Mouse (Mus musculus) liver, embryonic 11.5 days (tissue): ENCODE measurements around the gene Atp6v1b1. TPM values are rescaled to one million over a fixed set of nuclear protein-coding genes. Genes with fewer than 3 reads are reported as not detected.

Source experiments
- ATAC-seq: fragments of 200-750 bp; cut with Nextera tagmentation; replicated peaks from 2 replicates; pipeline ENCODE4 v1.8.0; 2017; ENCODE audit warnings: moderate number of reproducible peaks, mild to moderate bottlenecking, moderate TSS enrichment, moderate library complexity; ENCODE audit not compliant: low FRiP score
- DNase-seq: peaks from one replicate; pipeline ENCODE4 v3.0.0-alpha.2; 2017; ENCODE audit warnings: low spot score
- H3K27ac ChIP-seq: fragments of 300-500 bp; sonication (generic); 2 replicates; pipeline ENCODE4 v1.5.1; 2014; ENCODE audit warnings: mild to moderate bottlenecking, low read depth, low read length, control low read depth
- H3K27me3 ChIP-seq: fragments of 300-500 bp; sonication (generic); replicated peaks from 2 replicates; pipeline ENCODE4 v1.6.1; 2014; ENCODE audit warnings: low read length, mixed read lengths; ENCODE audit not compliant: control insufficient read depth, insufficient read depth
- H3K36me3 ChIP-seq: fragments of 300-500 bp; sonication (generic); 2 replicates; pipeline ENCODE4 v1.6.1; 2014; ENCODE audit warnings: mild to moderate bottlenecking, low read length, moderate library complexity, mixed read lengths; ENCODE audit not compliant: control insufficient read depth, insufficient read depth
- H3K4me1 ChIP-seq: fragments of 300-500 bp; sonication (generic); replicated peaks from 2 replicates; pipeline ENCODE4 v1.6.1; 2014; ENCODE audit warnings: low read length, mixed read lengths; ENCODE audit not compliant: control insufficient read depth, insufficient read depth
- H3K4me2 ChIP-seq: fragments of 300-500 bp; sonication (generic); 2 replicates; pipeline ENCODE4 v1.6.1; 2014; ENCODE audit warnings: mild to moderate bottlenecking, control low read depth, moderate library complexity
- H3K4me3 ChIP-seq: fragments of 300-500 bp; sonication (generic); 2 replicates; pipeline ENCODE4 v1.5.1; 2014; ENCODE audit warnings: low read depth, low read length, control low read depth
- H3K9ac ChIP-seq: fragments of 300-500 bp; sonication (generic); 2 replicates; pipeline ENCODE4 v1.6.1; 2014; ENCODE audit warnings: low read depth, low read length, control low read depth
- H3K9me3 ChIP-seq: fragments of 300-500 bp; sonication (generic); 2 replicates; pipeline ENCODE4 v1.6.1; 2016; ENCODE audit warnings: low read length, inconsistent platforms, mixed read lengths; ENCODE audit not compliant: control insufficient read depth
- WGBS: fragments of 180-500 bp; shearing (Covaris S2); extraction: QIAGEN DNeasy Blood & Tissue Kit; methylation state at CpG from one replicate; pipeline ENCODE4 v1.1.7; 2014; 5-methylcytosine and 5-hydroxymethylcytosine counted together
- polyA plus RNA-seq: library from polyadenylated mRNA; unstranded; fragments of >200 nt; fragmentation: Nextera tagmentation; extraction: Ambion mirVana; gene quantifications from 2 replicates; pipeline ENCODE4 v1.2.1, GENCODE M21; 2014

The Atp6v1b1 gene
- polyA plus RNA-seq, 1 experiment from 2014 or later, result not detected

DNA sequence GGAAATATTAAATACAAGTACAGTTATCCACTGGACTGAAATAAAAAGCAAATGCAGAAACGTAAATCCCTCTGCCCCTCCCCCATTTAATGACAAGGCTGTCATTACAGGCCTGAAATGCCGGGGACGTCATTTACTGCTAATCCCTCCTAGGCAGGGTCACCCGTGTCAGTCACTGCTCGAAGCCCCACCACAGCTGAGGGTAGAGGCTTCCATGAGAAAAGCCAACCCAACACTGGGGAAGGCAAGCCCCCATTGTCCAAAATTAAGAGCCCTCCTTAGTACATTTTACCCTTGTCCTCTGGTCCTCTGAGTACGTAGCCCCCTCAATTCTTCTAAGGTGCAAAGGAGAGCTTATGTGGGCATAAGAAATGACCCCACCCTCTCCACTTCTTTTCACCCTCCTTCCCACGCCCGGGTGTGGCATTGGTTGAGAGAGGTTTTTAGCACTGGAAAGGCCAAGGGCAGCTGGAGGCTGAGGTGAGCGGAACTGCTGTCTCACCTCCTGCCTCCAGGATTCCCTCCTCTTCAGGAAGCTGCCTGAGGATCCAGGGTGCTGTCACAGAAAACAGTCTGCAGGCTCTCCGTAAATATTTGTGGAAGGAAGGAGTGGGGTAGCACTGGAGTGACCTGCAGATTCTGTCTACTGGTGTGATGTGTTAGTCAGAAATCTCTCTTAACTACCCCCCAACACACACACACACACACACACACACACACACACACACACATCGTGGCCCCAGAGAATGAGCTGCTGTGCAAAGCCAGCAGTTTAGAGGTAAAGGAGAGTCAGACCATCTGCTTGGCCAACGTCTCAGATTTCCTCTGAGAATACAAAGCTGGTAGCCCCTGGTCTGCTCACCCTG is 29.3 kb upstream of the Atp6v1b1 start:
- Histone ChIP-seq H3K27me3 (peaks cover 98% of the 10 kb centered on the region), H3K9me3 (no peaks in the 10 kb centered on the region), H3K4me2 (no peak overlapping the region), H3K4me3 (no peak overlapping the region), H3K27ac (no peak overlapping the region), H3K9ac (no peak overlapping the region), H3K4me1 (peaks cover 9% of the 10 kb centered on the region; the same call in 1 of the 2 replicates), H3K36me3 (no peaks in the 10 kb centered on the region)
- DNase-seq (no peak), ATAC-seq (no peak)
- 9% methylated on average over 12 of the region's 12 CpGs for WGBS

DNA sequence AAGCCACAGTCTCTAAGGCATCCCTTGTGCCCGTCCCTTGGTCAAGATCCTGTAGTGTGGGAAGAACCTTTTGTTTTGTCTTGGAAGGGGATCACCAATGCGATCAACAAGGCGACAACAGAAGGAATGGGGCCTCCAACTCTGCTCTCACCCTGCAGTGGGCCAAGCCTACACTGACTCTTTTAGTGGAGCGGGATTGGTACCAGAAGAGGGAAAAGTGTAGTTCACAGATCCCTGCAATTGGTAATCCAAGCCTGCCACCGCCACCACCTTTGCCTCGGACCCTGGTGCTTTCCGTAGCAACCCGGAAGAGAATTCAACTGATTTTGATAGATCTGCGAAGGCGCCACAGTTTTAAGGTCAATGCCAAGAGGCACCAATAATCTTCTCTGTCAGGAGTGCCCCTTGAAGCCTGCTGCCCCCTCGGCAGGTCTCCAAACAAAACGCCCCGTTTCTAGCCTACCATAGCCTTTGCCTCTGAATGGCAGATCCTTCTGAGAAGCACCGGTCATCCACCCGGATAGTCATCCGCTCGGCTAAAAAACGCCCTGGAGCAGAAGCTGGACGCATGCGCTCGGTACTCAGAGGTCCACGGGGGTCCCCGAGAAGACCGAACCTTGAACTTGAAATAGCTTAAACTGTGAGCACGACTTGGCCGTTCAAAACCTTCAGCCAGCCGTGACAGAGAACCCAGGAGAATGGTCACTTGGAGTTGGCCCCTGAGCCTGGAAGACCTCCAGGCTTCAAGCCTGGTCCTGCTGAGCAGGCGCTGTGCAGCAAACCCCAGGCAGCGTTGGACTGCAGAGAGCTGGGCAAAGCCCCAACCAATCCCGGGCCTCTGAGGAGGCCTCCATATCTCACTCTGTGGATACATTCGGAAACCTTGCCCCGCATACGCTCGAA is 28.3 kb upstream of the Atp6v1b1 start:
- Histone ChIP-seq H3K4me2 (0 out of 2 replicates have a peak overlapping the region, but pooled peaks have one; percentile 20), H3K9me3 (no peaks in the 10 kb centered on the region), H3K4me1 (peaks cover 9% of the 10 kb centered on the region; the same call in 1 of the 2 replicates), H3K4me3 (no peak overlapping the region), H3K9ac (no peak overlapping the region), H3K27ac (no peak overlapping the region), H3K36me3 (no peaks in the 10 kb centered on the region), H3K27me3 (peaks cover 97% of the 10 kb centered on the region)
- DNase-seq (no peak), ATAC-seq (no peak)
- 2% methylated on average over 34 of the region's 34 CpGs for WGBS

DNA sequence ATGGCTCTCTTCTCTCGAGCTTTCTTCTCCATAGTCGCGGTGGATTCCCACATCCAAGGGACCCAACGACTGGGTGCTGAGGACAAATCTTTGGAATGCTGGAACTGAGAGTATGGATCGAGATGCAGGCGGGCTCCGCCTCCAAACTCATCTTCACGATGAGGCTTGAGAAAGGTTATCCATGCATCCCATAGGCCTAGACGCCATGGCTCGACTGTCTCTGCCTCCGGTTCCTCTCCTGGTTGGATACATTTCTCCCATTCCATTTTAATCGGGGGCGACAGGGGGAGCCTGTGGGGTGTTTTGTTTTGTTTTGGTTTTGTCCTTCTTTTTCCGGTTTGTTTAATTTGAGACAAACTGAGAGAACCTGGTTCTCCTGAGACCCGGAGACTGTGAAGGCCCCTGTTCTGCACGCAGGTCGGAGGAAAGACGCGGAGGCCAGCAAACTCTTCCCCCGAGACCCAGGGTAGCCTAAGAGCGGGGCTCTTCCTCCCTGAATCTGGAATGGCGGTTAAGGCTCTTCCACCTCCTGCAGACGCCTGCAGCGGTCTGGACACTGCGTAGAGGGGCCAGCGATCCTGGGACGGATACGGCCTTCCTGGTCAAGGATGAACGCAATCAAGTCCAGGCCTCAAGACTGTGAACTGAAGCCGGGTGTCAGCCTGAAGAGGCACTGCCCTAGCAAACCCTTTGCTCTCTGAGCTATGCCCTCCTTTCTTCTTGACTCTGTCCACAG is 27.2 kb upstream of the Atp6v1b1 start:
- Histone ChIP-seq H3K27ac (no peak overlapping the region), H3K4me1 (peaks cover 9% of the 10 kb centered on the region; the same call in 1 of the 2 replicates), H3K36me3 (no peaks in the 10 kb centered on the region), H3K9me3 (no peaks in the 10 kb centered on the region), H3K4me3 (no peak overlapping the region), H3K9ac (no peak overlapping the region), H3K27me3 (peaks cover 96% of the 10 kb centered on the region), H3K4me2 (no peak overlapping the region)
- 4% methylated on average over 30 of the region's 30 CpGs for WGBS
- DNase-seq, result no peak
- ATAC-seq, result no peak

DNA sequence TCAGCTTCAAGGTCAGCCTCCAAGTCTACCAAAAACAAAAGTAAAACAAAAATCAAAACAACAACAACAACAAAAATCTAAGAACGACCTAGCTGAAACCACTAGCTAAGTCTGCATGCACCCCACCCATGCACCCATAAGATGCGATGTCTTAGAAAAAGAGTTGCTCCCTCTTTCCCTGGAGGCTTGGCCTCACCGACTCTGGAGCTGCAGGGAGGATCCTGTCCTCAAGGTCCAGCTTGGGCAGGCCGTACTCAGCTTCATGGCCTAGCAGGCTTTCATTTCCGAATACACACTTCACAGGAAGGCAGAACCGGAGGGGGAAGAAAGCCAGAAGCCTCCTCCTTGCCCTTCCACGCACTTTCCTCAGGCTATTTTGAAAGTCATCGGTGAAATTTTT is 25.8 kb upstream of the Atp6v1b1 start:
- ATAC-seq, result no peak
- Histone ChIP-seq H3K4me3 (no peak overlapping the region), H3K9me3 (no peaks in the 10 kb centered on the region), H3K27me3 (peaks cover 96% of the 10 kb centered on the region), H3K4me1 (peaks cover 3% of the 10 kb centered on the region; the same call in 1 of the 2 replicates), H3K27ac (no peak overlapping the region), H3K9ac (no peak overlapping the region), H3K36me3 (no peaks in the 10 kb centered on the region), H3K4me2 (no peak overlapping the region)
- DNase-seq, result no peak
- WGBS, result 10% methylated on average over 8 of the region's 8 CpGs

DNA sequence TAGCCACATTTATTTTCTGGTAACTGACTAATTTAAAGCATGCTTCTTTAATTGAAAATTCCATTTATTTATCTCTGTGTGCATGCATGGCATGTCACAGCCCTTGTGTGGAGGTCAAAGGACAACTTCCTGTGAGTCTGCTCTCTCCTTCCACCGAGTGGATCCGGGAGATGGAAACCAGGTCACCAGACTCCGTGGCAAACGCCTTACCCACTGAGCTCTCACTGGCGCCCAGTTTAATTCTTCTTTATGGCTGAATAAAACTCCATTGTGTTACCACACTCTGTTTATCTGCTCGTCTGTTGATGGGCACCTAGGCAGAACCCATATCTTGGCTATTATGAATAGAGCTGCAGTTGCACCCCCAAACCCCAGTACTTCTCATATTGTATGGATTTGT is 20.3 kb upstream of the Atp6v1b1 start:
- ATAC-seq (no peak), DNase-seq (no peak)
- H3K9ac ChIP-seq, result no peak overlapping the region
- no peaks in the 10 kb centered on the region for H3K9me3 ChIP-seq
- H3K27ac ChIP-seq, result no peak overlapping the region
- no peak overlapping the region for H3K4me3 ChIP-seq
- 21% methylated on average over 6 of the region's 6 CpGs for WGBS
- no peaks in the 10 kb centered on the region for H3K4me1 ChIP-seq
- no peak overlapping the region for H3K4me2 ChIP-seq
- H3K27me3 ChIP-seq, result peaks cover 50% of the 10 kb centered on the region
- no peaks in the 10 kb centered on the region for H3K36me3 ChIP-seq

DNA sequence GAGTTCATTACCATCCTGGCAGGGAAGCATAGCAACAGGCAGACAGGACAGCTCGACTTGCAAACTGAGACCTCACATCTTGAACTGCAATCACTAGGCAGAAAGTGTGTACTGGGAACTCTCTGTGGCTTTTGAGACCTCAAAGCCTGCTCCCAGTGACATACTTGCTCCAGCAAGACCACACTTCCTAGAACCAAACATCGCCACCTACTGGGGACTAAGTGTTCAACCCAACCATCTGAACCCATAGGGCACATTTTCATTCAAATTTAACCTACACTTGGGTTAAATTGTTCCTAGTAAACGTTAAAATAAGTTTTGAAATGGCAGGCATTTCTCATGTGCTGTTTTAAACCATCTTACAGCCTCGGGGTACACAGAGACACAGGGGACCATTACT is 15.6 kb upstream of the Atp6v1b1 start:
- WGBS, result 35% methylated on average over 4 of the region's 4 CpGs
- Histone ChIP-seq H3K9ac (no peak overlapping the region), H3K27ac (no peak overlapping the region), H3K4me3 (no peak overlapping the region), H3K9me3 (no peaks in the 10 kb centered on the region), H3K27me3 (peaks cover 8% of the 10 kb centered on the region), H3K4me2 (no peak overlapping the region), H3K36me3 (no peaks in the 10 kb centered on the region), H3K4me1 (no peaks in the 10 kb centered on the region)
- no peak for ATAC-seq
- no peak for DNase-seq

DNA sequence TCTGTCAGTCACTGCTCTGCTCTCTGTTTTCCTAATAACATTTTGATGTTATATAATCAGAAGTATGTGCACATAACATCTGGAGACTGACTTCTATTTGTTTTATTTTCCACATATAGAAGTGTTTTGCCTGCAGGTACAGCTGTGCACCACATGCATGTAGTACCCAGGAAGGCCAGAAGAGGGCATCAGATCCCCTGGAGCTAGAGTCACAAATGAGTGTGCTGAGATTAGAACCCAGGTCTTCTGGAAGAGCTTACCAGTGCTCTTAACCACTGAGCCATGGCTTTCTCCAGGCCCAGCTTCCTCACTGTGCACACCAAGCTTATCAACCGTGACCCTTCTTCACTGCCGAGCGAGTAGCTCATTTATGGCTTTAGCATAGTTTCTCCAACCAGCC is 14.3 kb upstream of the Atp6v1b1 start:
- no peak for DNase-seq
- H3K4me1 ChIP-seq, result no peaks in the 10 kb centered on the region
- H3K9me3 ChIP-seq, result no peaks in the 10 kb centered on the region
- no peak overlapping the region for H3K4me2 ChIP-seq
- 84% methylated on average over 3 of the region's 3 CpGs for WGBS
- H3K4me3 ChIP-seq, result no peak overlapping the region
- H3K27me3 ChIP-seq, result peaks cover 3% of the 10 kb centered on the region
- no peaks in the 10 kb centered on the region for H3K36me3 ChIP-seq
- no peak overlapping the region for H3K9ac ChIP-seq
- H3K27ac ChIP-seq, result no peak overlapping the region
- ATAC-seq, result no peak

DNA sequence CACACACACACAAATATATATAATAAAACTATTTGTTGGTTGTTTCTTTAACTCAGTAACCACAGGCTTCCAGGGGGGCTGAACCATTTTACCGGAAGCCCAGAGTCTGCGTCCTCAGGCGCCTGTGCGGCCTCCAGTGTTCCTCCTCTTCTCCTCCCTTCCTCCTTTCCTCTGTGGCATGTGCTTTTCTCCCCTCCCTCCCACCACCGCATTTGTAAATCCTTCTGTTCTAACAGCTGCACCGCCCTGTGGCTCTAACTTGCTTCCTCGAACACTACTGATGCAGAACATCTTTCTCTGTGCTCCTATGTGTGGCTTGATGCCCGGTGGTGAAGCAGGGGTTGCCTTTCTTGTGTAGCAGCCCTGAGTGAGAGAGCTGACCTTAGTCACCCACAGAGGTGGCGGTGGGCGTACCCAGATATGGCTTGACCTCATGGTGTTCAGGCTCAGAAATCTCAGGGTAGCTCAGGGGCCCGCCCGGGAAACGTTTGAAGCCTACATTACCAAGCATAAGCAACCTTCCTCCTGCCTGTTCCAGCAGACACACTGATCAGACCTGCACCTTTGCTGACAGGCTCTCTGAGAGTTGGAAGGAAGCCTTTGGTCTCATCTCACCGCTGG is 13.3 kb upstream of the Atp6v1b1 start:
- WGBS, result 60% methylated on average over 14 of the region's 14 CpGs
- no peak overlapping the region for H3K27ac ChIP-seq

More for the DNA sequence above, 13.3 kb upstream of the Atp6v1b1 start:
- DNase-seq (no peak), ATAC-seq (no peak)
- no peaks in the 10 kb centered on the region for H3K36me3 ChIP-seq
- H3K9ac ChIP-seq, result no peak overlapping the region
- no peak overlapping the region for H3K4me3 ChIP-seq
- peaks cover 3% of the 10 kb centered on the region; the same call in 1 of the 2 replicates for H3K27me3 ChIP-seq
- no peak overlapping the region for H3K4me2 ChIP-seq
- H3K9me3 ChIP-seq, result peaks cover 3% of the 10 kb centered on the region; the same call in 1 of the 2 replicates
- H3K4me1 ChIP-seq, result no peaks in the 10 kb centered on the region
